Mouse (Mus musculus) liver, adult 2 months (tissue): ENCODE measurements around the gene Adamts17.

Source experiments
- CTCF ChIP-seq: fragments of 200-500 bp; IDR thresholded peaks from 2 replicates; pipeline ENCODE4 v1.5.1; 2011; ENCODE audit warnings: low read depth, low read length, control low read depth
- POLR2A ChIP-seq: fragments of 200-500 bp; IDR thresholded peaks from 2 replicates; pipeline ENCODE4 v1.6.1; 2011; ENCODE audit warnings: low read length, control low read depth; ENCODE audit not compliant: insufficient read depth; ENCODE audit errors: extremely low read depth

DNA sequence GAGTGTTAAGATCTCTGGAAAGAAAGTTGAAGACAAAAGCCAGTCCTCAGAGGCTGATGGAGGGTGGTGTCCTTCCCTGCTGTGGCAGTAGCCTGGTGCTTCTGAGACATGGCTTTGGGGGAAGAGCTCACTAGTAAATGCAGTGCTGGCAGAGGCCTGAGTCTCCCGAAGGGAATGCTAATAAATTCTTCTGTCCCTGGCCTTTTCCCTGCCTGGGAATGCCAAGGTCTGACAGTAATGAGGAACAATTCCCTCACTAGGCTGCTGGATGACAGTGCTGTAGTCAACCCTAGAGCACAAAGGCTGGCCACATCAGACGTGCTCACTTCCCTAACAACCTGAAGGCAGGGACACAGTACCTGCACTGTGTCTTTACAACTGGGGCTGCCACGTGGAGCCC is 313.1 kb downstream of the Adamts17 start:
- TF ChIP-seq CTCF (no peak), POLR2A (no peak)
